9 mouse cellular contexts compared by ENCODE assay signal in genomic region chr9:20973682-20974075, GRCm38 (mm10). TPM values are rescaled to one million over a fixed set of nuclear protein-coding genes. Genes with fewer than 3 reads are reported as not detected.
DNase-seq lines count a peak whose midpoint lies in the region; ATAC-seq lines count a peak whose summit lies in the region.
"Had no signal": no experiment of that assay in that cellular context is flagged by ENCODE, and none has a peak within 500 bp of the region (broad histone marks: within the 10 kb centered on the region; RNA-seq: fewer than 3 reads in every experiment).

No protein-coding gene starts in this region.

- H3K27me3 ChIP-seq in intestine, embryonic 14.5 days (replicated peaks; ENCODE audit: control insufficient read depth, insufficient read depth, low read length) = no peaks in the 10 kb centered on the region
- no peaks in the 10 kb centered on the region for H3K27me3 ChIP-seq in megakaryocyte, embryonic 14.5 days (replicated peaks)
- H3K27me3 ChIP-seq: Patski had no signal

- H3K4me3 ChIP-seq in intestine, embryonic 14.5 days (ENCODE audit: low read depth, low read length) = peak overlapping the region; percentile 91
- peak overlapping the region; percentile 88 for H3K4me3 ChIP-seq in megakaryocyte, embryonic 14.5 days (replicated peaks)

- DNase-seq in heart, adult 11 months = peak; percentile 98
- no peak for DNase-seq in heart, postnatal 36 days
- peak; percentile 13 for DNase-seq in embryo, embryonic 9.5 days (ENCODE audit: extremely low spot score)
- DNase-seq in intestine, embryonic 14.5 days (ENCODE audit: low spot score) = peak; percentile 59
- DNase-seq in left cerebral cortex, adult 11 months (ENCODE audit: low spot score) = no peak
- no peak for DNase-seq in adrenal gland, adult 18-20 months (ENCODE audit: low spot score in 2 of 2)
- no peak for DNase-seq in frontal cortex, postnatal 14 days (ENCODE audit: low spot score in 2 of 2)

- H3K4me2 ChIP-seq in intestine, embryonic 14.5 days (ENCODE audit: low read length) = peak overlapping the region; percentile 94

- no peaks in the 10 kb centered on the region for H3K9me3 ChIP-seq in intestine, embryonic 14.5 days (ENCODE audit: control insufficient read depth, low read length)
- H3K9me3 ChIP-seq in megakaryocyte, embryonic 14.5 days = no peaks in the 10 kb centered on the region

- 54% methylated on average over 6 of the region's 6 CpGs for WGBS in intestine, embryonic 14.5 days

- peak overlapping the region; percentile 1; the same call in 1 of the 2 replicates for H3K9ac ChIP-seq in intestine, embryonic 14.5 days (ENCODE audit: low read length)

- peaks cover 16% of the 10 kb centered on the region for H3K36me3 ChIP-seq in intestine, embryonic 14.5 days (ENCODE audit: control insufficient read depth, insufficient read depth, low read length)
- H3K36me3 ChIP-seq in megakaryocyte, embryonic 14.5 days (replicated peaks; ENCODE audit: low read length) = peaks cover 38% of the 10 kb centered on the region

- peak overlapping the region; percentile 86 for H3K27ac ChIP-seq in intestine, embryonic 14.5 days (ENCODE audit: low read depth)

- H3K4me1 ChIP-seq in intestine, embryonic 14.5 days (replicated peaks; ENCODE audit: control insufficient read depth, insufficient read depth, low read length) = peaks cover 44% of the 10 kb centered on the region
- H3K4me1 ChIP-seq in megakaryocyte, embryonic 14.5 days = peaks cover 88% of the 10 kb centered on the region

- ATAC-seq in intestine, embryonic 14.5 days (replicated peaks; ENCODE audit: low FRiP score, low TSS enrichment, low read depth) = no peak
- ATAC-seq: Patski had no signal

- intact Hi-C loops in heart, postnatal 36 days (cut with DNase I) = no loop called here

RNA-seq across cellular contexts. Expression of gene S1pr2, which starts 2.9 kb away (rescaled TPM):
- total RNA-seq in heart, postnatal 36 days (2021) = 1 to 10 TPM; 3.9 to 5.1 TPM
- 31.9 and 35.5 TPM in 2 replicates for polyA plus RNA-seq in intestine, embryonic 14.5 days (2014; fragmentation: Nextera tagmentation; extraction: Ambion mirVana)
- polyA plus RNA-seq in megakaryocyte, embryonic 14.5 days (2012; ENCODE audit: insufficient read depth, low replicate concordance) = 4.0 and 8.4 TPM in 2 replicates
- 10 to 100 TPM; 18.3 to 22.0 TPM for total RNA-seq in adrenal gland, adult 18-20 months (2021)

RNA-seq across cellular contexts. Expression of gene Dnmt1, which starts 14.0 kb away (rescaled TPM):
- 10 to 100 TPM; 13.0 to 13.6 TPM for total RNA-seq in heart, postnatal 36 days (2021)
- 65.4 and 69.9 TPM in 2 replicates for polyA plus RNA-seq in intestine, embryonic 14.5 days (2014; fragmentation: Nextera tagmentation; extraction: Ambion mirVana)
- 31.3 and 39.8 TPM in 2 replicates for polyA plus RNA-seq in megakaryocyte, embryonic 14.5 days (2012; ENCODE audit: insufficient read depth, low replicate concordance)
- total RNA-seq in adrenal gland, adult 18-20 months (2021) = 10 to 100 TPM; 33.6 to 34.9 TPM

RNA-seq across cellular contexts. Expression of gene Mrpl4, which starts 28.9 kb away (rescaled TPM):
- total RNA-seq in heart, postnatal 36 days (2021) = 100 to 1,000 TPM; 139 to 148 TPM
- polyA plus RNA-seq in intestine, embryonic 14.5 days (2014; fragmentation: Nextera tagmentation; extraction: Ambion mirVana) = 151 and 155 TPM in 2 replicates
- 62.4 and 63.4 TPM in 2 replicates for polyA plus RNA-seq in megakaryocyte, embryonic 14.5 days (2012; ENCODE audit: insufficient read depth, low replicate concordance)
- 100 to 1,000 TPM; 122 to 124 TPM for total RNA-seq in adrenal gland, adult 18-20 months (2021)

RNA-seq across cellular contexts. Expression of gene Icam1, which starts 42.1 kb away (rescaled TPM):
- total RNA-seq in heart, postnatal 36 days (2021) = 1 to 10 TPM; 8.5 to 9.9 TPM
- 11.4 and 11.8 TPM in 2 replicates for polyA plus RNA-seq in intestine, embryonic 14.5 days (2014; fragmentation: Nextera tagmentation; extraction: Ambion mirVana)
- 8.8 and 10.8 TPM in 2 replicates for polyA plus RNA-seq in megakaryocyte, embryonic 14.5 days (2012; ENCODE audit: insufficient read depth, low replicate concordance)
- 10 to 100 TPM in 1 of 2 experiments, 1 to 10 TPM in 1; 9.0 to 31.8 TPM for total RNA-seq in adrenal gland, adult 18-20 months (2021)

RNA-seq across cellular contexts. Expression of gene Icam4, which starts 55.5 kb away (rescaled TPM):
- total RNA-seq in heart, postnatal 36 days (2021) = 1 to 10 TPM in 1 of 2 experiments, under 1 TPM in 1; 0.65 to 1.1 TPM
- 0.96 TPM in 1 of 2 replicates, not detected in the other for polyA plus RNA-seq in intestine, embryonic 14.5 days (2014; fragmentation: Nextera tagmentation; extraction: Ambion mirVana)
- 5.3 and 7.9 TPM in 2 replicates for polyA plus RNA-seq in megakaryocyte, embryonic 14.5 days (2012; ENCODE audit: insufficient read depth, low replicate concordance)
- 1 to 10 TPM; 1.2 to 4.8 TPM for total RNA-seq in adrenal gland, adult 18-20 months (2021)

Comparison
In these comparisons a context has a peak if more than half of its experiments do, and no peak if none do; other contexts are left out.
1. DNase-seq: peak in heart, adult 11 months (single experiment), embryo, embryonic 9.5 days (single experiment) and intestine, embryonic 14.5 days (single experiment); none in heart, postnatal 36 days (0 of 2), left cerebral cortex, adult 11 months (single experiment), adrenal gland, adult 18-20 months (0 of 2) and frontal cortex, postnatal 14 days (0 of 2).